20 mouse cellular contexts compared by ENCODE assay signal in the genomic region with DNA sequence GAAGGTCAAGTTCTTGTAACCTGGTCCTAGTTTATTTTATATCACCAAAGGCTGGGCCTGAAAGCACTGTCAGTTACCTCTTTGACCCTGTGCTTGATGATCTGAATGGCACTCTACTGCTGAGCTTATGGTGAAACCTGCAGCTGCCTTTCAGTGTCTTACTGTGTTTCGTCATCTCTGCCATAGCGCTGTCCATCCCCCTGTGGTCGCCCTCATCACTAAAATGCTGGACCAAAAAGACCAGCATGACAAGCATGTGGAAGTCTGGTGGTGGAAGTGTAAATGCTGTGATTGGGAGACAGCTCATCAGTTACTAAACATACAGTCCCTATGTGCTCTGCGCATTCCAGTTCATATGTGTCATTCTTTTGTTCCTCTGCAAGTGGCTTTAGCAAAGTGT.
"Had no signal": no experiment of that assay in that cellular context is flagged by ENCODE, and none has a peak within 500 bp of the region (broad histone marks: within the 10 kb centered on the region; RNA-seq: fewer than 3 reads in every experiment).

No protein-coding gene starts in this region.

- H3K9ac ChIP-seq: limb, embryonic 12.5 days; limb, embryonic 15.5 days; liver, embryonic 14.5 days; liver, postnatal 0 days; lung, embryonic 15.5 days; midbrain, embryonic 12.5 days; midbrain, embryonic 15.5 days; neural tube, embryonic 13.5 days had no signal

- H3K27me3 ChIP-seq: limb, embryonic 12.5 days; limb, embryonic 15.5 days; lung, embryonic 15.5 days; midbrain, embryonic 12.5 days; midbrain, embryonic 15.5 days; neural tube, embryonic 13.5 days had no signal

- H3K27ac ChIP-seq: kidney, postnatal 0 days; limb, embryonic 12.5 days; limb, embryonic 15.5 days; liver, embryonic 14.5 days; midbrain, embryonic 12.5 days; midbrain, embryonic 15.5 days; neural tube, embryonic 13.5 days had no signal

- ATAC-seq: liver, postnatal 0 days; midbrain, embryonic 15.5 days had no signal

- H3K4me2 ChIP-seq: limb, embryonic 12.5 days; limb, embryonic 15.5 days; liver, embryonic 11.5 days; midbrain, embryonic 12.5 days; midbrain, embryonic 15.5 days; neural tube, embryonic 13.5 days had no signal

- H3K9me3 ChIP-seq: limb, embryonic 12.5 days; limb, embryonic 15.5 days; midbrain, embryonic 15.5 days; neural tube, embryonic 13.5 days had no signal

- H3K4me3 ChIP-seq: limb, embryonic 12.5 days; limb, embryonic 15.5 days; lung, embryonic 15.5 days; midbrain, embryonic 12.5 days; midbrain, embryonic 15.5 days; myocyte; neural tube, embryonic 13.5 days had no signal

- DNase-seq: kidney, adult 2 months; kidney, postnatal 25 days; layer of hippocampus, postnatal 36 days; left cerebral cortex, postnatal 4 days; liver, postnatal 0 days; lung, postnatal 14 days; lung, postnatal 4 days; right cerebral cortex, postnatal 4 days; thymus, adult 18-20 months; thymus, postnatal 36 days had no signal

- H3K4me1 ChIP-seq: midbrain, embryonic 12.5 days had no signal
